Mouse (Mus musculus) midbrain, embryonic 14.5 days (tissue): ENCODE data around the gene A630089N07Rik. TPM values are rescaled to one million over a fixed set of nuclear protein-coding genes. Genes with fewer than 3 reads are reported as not detected.
"Not testable (repeated sequence)": the region's sequence is repeated elsewhere in the genome, so short reads cannot be mapped to it uniquely, and the experiment has no call there.

Experiments used
- ATAC-seq: fragments of 200-750 bp; cut with Nextera tagmentation; 2 replicates; pipeline ENCODE4 v1.8.0; 2017; ENCODE audit warnings: moderate number of reproducible peaks, moderate library complexity; ENCODE audit not compliant: low FRiP score, low TSS enrichment
- DNase-seq: peaks from one replicate; pipeline ENCODE4 v3.0.0-alpha.2; 2015
- H3K27ac ChIP-seq: fragments of 300-500 bp; sonication (generic); replicated peaks from 2 replicates; pipeline ENCODE4 v1.5.1; 2014; ENCODE audit warnings: mild to moderate bottlenecking, low read depth, low read length, moderate library complexity
- H3K27me3 ChIP-seq: fragments of 300-500 bp; sonication (generic); 2 replicates; pipeline ENCODE4 v1.6.1; 2014; ENCODE audit warnings: low read length, control low read depth, mixed read lengths; ENCODE audit not compliant: control insufficient read depth, insufficient read depth
- H3K36me3 ChIP-seq: fragments of 300-500 bp; sonication (generic); 2 replicates; pipeline ENCODE4 v1.6.1; 2014; ENCODE audit warnings: low read length, control low read depth; ENCODE audit not compliant: control insufficient read depth, insufficient read depth
- H3K4me1 ChIP-seq: fragments of 300-500 bp; sonication (generic); 2 replicates; pipeline ENCODE4 v1.6.1; 2014; ENCODE audit warnings: mild to moderate bottlenecking, antibody characterized with exemption, low read length, control low read depth; ENCODE audit not compliant: control insufficient read depth, insufficient read depth
- H3K4me2 ChIP-seq: fragments of 300-500 bp; sonication (generic); 2 replicates; pipeline ENCODE4 v1.6.1; 2014; ENCODE audit warnings: mild to moderate bottlenecking, low read length, moderate library complexity
- H3K4me3 ChIP-seq: fragments of 300-500 bp; sonication (generic); replicated peaks from 2 replicates; pipeline ENCODE4 v1.5.1; 2014; ENCODE audit warnings: low read depth, low read length
- H3K9ac ChIP-seq: fragments of 300-500 bp; sonication (generic); replicated peaks from 2 replicates; pipeline ENCODE4 v1.6.1; 2014; ENCODE audit warnings: mild to moderate bottlenecking, low read length, moderate library complexity
- H3K9me3 ChIP-seq: fragments of 300-500 bp; sonication (generic); 2 replicates; pipeline ENCODE4 v1.6.1; 2016; ENCODE audit warnings: low read length, control low read depth, mixed read lengths; ENCODE audit not compliant: control insufficient read depth
- WGBS: fragments of 180-500 bp; shearing (Covaris S2); extraction: QIAGEN DNeasy Blood & Tissue Kit; methylation state at CpG from one replicate; pipeline ENCODE4 v1.1.7; 2014; 5-methylcytosine and 5-hydroxymethylcytosine counted together
- polyA plus RNA-seq: library from polyadenylated mRNA; unstranded; fragments of >200 nt; fragmentation: Nextera tagmentation; extraction: Ambion mirVana; gene quantifications from 2 replicates; pipeline ENCODE4 v1.2.1, GENCODE M21; 2014

A630089N07Rik gene
- 13.5 and 13.9 TPM in 2 replicates for polyA plus RNA-seq

DNA sequence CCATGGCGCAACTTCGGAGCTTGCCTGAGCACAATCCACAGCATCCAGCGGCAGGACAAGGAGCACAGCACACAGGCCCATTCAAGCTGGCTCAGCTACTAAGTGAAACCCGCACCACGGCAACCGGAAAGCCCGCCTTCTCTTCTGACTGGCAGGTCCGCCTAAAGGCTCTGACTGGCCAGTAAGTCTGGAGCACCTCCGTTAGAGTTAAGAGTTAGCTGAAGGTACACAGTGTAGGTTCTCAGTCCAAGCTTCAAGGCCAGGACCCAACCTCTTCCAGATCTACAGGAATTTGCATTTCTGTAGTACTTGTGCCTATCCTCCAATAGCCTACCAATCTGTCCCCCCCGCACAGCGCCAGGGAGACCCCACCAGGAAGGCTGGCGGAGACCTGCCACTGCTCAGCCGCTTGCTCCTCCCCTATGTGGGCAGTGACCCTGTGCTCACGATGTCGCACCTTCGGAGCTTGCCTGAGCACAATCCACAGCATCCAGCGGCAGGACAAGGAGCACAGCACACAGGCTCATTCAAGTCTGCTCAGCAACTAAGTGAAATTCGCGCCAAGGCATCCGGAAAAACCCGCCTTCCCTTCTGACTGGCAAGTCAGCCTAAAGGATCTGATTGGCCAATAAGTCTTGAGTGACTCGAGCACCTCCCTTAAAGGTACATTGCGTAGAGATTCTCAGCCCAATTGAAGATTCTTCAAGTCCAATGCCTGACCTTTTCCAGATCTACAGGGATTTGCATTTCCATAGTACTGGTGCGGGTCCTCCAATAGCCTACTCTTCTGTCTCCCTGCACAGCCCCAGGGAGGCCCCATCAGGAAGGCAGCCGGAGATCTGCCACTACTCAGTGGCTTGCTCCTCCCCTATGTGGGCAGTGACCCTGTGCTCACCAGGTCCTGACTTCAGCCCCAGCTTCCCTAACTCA, at the start of gene A630089N07Rik:
Gene A630089N07Rik (minus strand): TSS at position 562 of the 930 bp plus-strand sequence.
- Histone ChIP-seq H3K9ac (peak within 1 kb of the TSS; percentile 49), H3K27ac (peak within 1 kb of the TSS; percentile 63), H3K4me3 (peak within 1 kb of the TSS; percentile 71), H3K4me2 (peak within 1 kb of the TSS; percentile 69)
- WGBS: under 1% methylated on average over 25 of the region's 25 CpGs
- not testable (repeated sequence) for H3K4me1 ChIP-seq, H3K9me3 ChIP-seq, H3K36me3 ChIP-seq, H3K27me3 ChIP-seq
- ATAC-seq (peak; percentile 97), DNase-seq (peak; percentile 92)

GRCm38 (mm10) chr16:98107109-98107508, 24.9 kb upstream of the A630089N07Rik start:
- 96% methylated on average over 11 of the region's 11 CpGs for WGBS
- Histone ChIP-seq H3K36me3 (no peaks in the 10 kb centered on the region), H3K9me3 (no peaks in the 10 kb centered on the region), H3K27ac (no peak overlapping the region), H3K4me3 (no peak overlapping the region), H3K9ac (no peak overlapping the region), H3K4me1 (no peaks in the 10 kb centered on the region), H3K4me2 (no peak overlapping the region), H3K27me3 (no peaks in the 10 kb centered on the region)
- DNase-seq (no peak), ATAC-seq (no peak)

GRCm38 (mm10) chr16:98081550-98081888, 731 bp downstream of the A630089N07Rik start:
- WGBS: under 1% methylated on average over 9 of the region's 9 CpGs
- H3K4me1 ChIP-seq, H3K36me3 ChIP-seq, H3K27me3 ChIP-seq, H3K9me3 ChIP-seq: not testable (repeated sequence)
- peak overlapping the region; percentile 71 for H3K4me3 ChIP-seq
- peak; percentile 47; the same call in 1 of the 2 replicates for ATAC-seq
- peak overlapping the region; percentile 63 for H3K27ac ChIP-seq
- peak overlapping the region; percentile 69 for H3K4me2 ChIP-seq
- H3K9ac ChIP-seq: peak overlapping the region; percentile 49
- DNase-seq: peak; percentile 30

DNA sequence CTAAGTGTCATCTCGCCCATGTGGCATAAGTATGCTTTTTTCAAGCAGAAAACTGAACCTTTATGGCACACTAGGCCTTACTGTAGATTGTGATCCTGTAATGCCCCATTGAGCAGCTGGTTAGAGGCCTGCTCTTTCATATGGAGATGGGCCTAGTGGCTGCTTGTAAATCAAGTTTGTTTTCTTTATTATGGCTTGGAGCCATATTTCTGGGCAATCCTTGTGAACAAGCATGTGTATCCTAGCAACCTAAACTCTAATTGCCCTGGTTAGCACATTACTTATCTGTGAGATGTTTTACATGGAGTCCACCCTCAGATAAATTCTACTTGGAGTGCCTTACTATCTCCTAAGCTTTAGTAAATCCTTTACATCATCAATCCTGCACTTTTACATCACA, 1.1 kb downstream of the A630089N07Rik start:
- H3K4me3 ChIP-seq: peak overlapping the region; percentile 71
- ATAC-seq, H3K9me3 ChIP-seq, H3K27ac ChIP-seq, H3K36me3 ChIP-seq, H3K4me1 ChIP-seq, H3K27me3 ChIP-seq: not testable (repeated sequence)
- 83% methylated on average over 1 of the region's 1 CpGs for WGBS
- H3K4me2 ChIP-seq: peak overlapping the region; percentile 69
- DNase-seq: peak; percentile 26
- peak overlapping the region; percentile 49 for H3K9ac ChIP-seq

DNA sequence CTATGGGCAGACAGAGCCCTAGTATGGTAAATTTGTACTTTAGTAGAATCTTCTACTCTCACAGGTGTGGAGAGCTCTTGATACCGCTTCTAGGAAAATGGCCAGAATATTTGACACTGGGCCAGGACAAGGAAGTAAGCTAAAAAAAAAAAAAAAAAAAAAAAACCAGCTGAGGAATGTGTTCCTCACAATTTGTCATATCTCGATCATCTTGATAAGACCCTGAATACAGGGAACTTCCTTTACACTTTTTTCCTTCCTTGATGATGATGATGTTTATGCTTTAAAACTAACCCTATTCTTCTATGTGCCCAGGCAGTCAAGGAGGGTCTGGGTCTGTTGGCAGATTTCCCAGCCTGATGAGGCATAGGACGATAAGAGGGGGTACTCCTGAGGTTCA, 2.9 kb downstream of the A630089N07Rik start:
- H3K4me1 ChIP-seq, H3K9me3 ChIP-seq, H3K4me3 ChIP-seq, DNase-seq, H3K9ac ChIP-seq, ATAC-seq, H3K27me3 ChIP-seq, H3K4me2 ChIP-seq, H3K27ac ChIP-seq, H3K36me3 ChIP-seq: not testable (repeated sequence)
- WGBS: 95% methylated on average over 3 of the region's 3 CpGs

- DNase-seq (peak; percentile 2), ATAC-seq (no peak)
- no peaks in the 10 kb centered on the region for H3K36me3 ChIP-seq
- H3K9me3 ChIP-seq: peaks cover 5% of the 10 kb centered on the region; the same call in 1 of the 2 replicates
- no peak overlapping the region for H3K27ac ChIP-seq
- H3K4me2 ChIP-seq: no peak overlapping the region
- no peak overlapping the region for H3K9ac ChIP-seq
- no peaks in the 10 kb centered on the region for H3K4me1 ChIP-seq
- H3K4me3 ChIP-seq: no peak overlapping the region
- H3K27me3 ChIP-seq: no peaks in the 10 kb centered on the region
- WGBS: 81% methylated on average over 2 of the region's 2 CpGs
Measured at GRCm38 (mm10) chr16:98041676-98042075, 40.6 kb downstream of the A630089N07Rik start.

DNA sequence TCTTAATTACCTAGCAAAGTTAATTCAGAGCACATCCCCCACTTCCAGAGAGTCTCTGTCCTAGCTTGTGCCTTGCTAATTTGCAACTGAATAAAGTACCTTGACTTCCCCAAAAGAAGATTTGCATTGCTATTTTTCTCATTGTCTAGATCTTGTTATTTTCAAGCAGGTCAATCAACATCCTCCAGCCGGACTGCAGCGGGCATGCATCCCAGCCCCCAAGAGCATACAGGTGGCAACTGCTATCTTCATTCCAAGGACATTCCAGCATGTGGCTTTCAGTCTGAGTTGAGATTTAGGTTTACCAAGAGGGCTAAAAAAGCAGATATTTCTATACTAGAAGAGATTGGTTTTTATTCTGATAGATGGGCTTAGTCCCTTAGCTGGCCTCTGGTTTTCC, 47.3 kb downstream of the A630089N07Rik start:
- H3K4me1 ChIP-seq, H3K4me2 ChIP-seq, H3K36me3 ChIP-seq, H3K27ac ChIP-seq, H3K4me3 ChIP-seq, ATAC-seq, H3K27me3 ChIP-seq, DNase-seq, H3K9ac ChIP-seq: not testable (repeated sequence)
- H3K9me3 ChIP-seq: peaks cover 14% of the 10 kb centered on the region
- WGBS: 91% methylated on average over 2 of the region's 2 CpGs

- not testable (repeated sequence) for H3K36me3 ChIP-seq, DNase-seq, H3K4me2 ChIP-seq, ATAC-seq, H3K9ac ChIP-seq, H3K27ac ChIP-seq, H3K27me3 ChIP-seq, H3K4me1 ChIP-seq, H3K4me3 ChIP-seq
- H3K9me3 ChIP-seq: peaks cover 20% of the 10 kb centered on the region
- WGBS: 88% methylated on average over 8 of the region's 8 CpGs
Measured at GRCm38 (mm10) chr16:98026186-98026585, 56.1 kb downstream of the A630089N07Rik start.
